ENCODE assay signal across 8 mouse cellular contexts in the genomic region with DNA sequence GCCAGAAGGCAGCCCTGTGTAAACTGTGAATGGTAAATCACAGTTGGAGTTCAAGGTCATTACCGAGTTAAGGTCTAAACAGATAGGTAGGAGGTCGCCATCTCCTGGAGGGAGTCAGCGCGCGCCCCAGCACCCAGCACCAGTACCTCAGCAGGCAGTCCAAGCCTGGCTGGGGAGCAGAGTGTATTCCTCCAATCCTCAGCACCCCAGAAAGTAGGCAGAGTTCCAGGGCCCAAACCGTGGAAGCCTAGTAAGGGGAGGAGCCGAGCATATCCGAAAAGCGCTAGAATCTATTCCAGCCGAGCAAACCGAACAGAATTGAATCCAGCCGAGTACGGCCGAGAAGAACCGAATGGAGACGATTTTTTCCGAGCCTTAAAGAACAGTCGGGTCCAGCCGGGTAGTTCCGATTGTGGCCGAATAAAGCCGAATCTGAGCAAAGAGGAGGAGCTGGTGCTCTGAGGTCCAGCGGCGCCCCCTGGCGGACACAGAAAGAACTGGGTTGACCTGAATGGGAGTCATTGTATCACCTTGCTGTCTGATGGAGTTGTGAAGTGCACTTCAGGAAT. TPM values are rescaled to one million over a fixed set of nuclear protein-coding genes. Genes with fewer than 3 reads are reported as not detected.
DNase-seq lines count a peak whose midpoint lies in the region; ATAC-seq and TF ChIP-seq lines count a peak whose summit lies in the region.

No protein-coding gene starts in this region.

- peak overlapping the region; percentile 40 to 50 for H3K4me3 ChIP-seq in MEL (ENCODE audit: control insufficient read depth in 1 of 2, insufficient read depth in 1 of 2, low read depth in 2 of 2, low read length in 2 of 2)
- H3K4me3 ChIP-seq in cerebellum, adult 2 months (replicated peaks; ENCODE audit: insufficient read depth, low read depth, low read length): peak overlapping the region; percentile 73
- H3K4me3 ChIP-seq in forebrain, postnatal 0 days (ENCODE audit: low read depth, low read length): peak overlapping the region; percentile 29
- peak overlapping the region; percentile 29 for H3K4me3 ChIP-seq in lung, embryonic 15.5 days

- H3K4me2 ChIP-seq in forebrain, postnatal 0 days (ENCODE audit: low read depth): peak overlapping the region; percentile 40
- peak overlapping the region; percentile 53 for H3K4me2 ChIP-seq in lung, embryonic 15.5 days

- peak overlapping the region; percentile 50 for H3K9ac ChIP-seq in MEL (ENCODE audit: control insufficient read depth, low read depth, low read length, poor library complexity, severe bottlenecking)
- H3K9ac ChIP-seq in forebrain, postnatal 0 days: peak overlapping the region; percentile 52
- peak overlapping the region; percentile 36 for H3K9ac ChIP-seq in lung, embryonic 15.5 days

- no peaks in the 10 kb centered on the region for H3K9me3 ChIP-seq in MEL (replicated peaks; ENCODE audit: insufficient read depth, low read length)
- H3K9me3 ChIP-seq in forebrain, postnatal 0 days (ENCODE audit: low read length): no peaks in the 10 kb centered on the region
- no peaks in the 10 kb centered on the region for H3K9me3 ChIP-seq in lung, embryonic 15.5 days

- no peak for TF ChIP-seq EP300 in MEL (IDR thresholded peaks at IDR 0.05; ENCODE audit: low read depth in 1 of 2, low read length in 2 of 2)

- under 1% methylated on average over 25 of the region's 25 CpGs for WGBS in cerebellum, adult 2 months
- WGBS in forebrain, postnatal 0 days: under 1% methylated on average over 25 of the region's 25 CpGs
- WGBS in lung, embryonic 15.5 days: under 1% methylated on average over 25 of the region's 25 CpGs

- H3K27ac ChIP-seq in MEL (ENCODE audit: control insufficient read depth, low read depth, low read length): no peak overlapping the region
- H3K27ac ChIP-seq in cerebellum, adult 2 months (ENCODE audit: insufficient read depth, low read length): peak overlapping the region; percentile 77
- peak overlapping the region; percentile 51 for H3K27ac ChIP-seq in forebrain, postnatal 0 days (ENCODE audit: low read depth, low read length)
- H3K27ac ChIP-seq in lung, embryonic 15.5 days: peak overlapping the region; percentile 85

- peak; percentile 94 for DNase-seq in MEL (ENCODE audit: low read depth, low spot score)
- DNase-seq in cerebellum, adult 2 months: peak; percentile 99 to 100
- peak; percentile 99 for DNase-seq in forebrain, postnatal 0 days
- peak; percentile 99 for DNase-seq in heart, postnatal 4 days
- peak; percentile 99 to 100 for DNase-seq in layer of hippocampus, adult 8-10 months (ENCODE audit: low spot score in 2 of 2)
- peak; percentile 95 for DNase-seq in ovary, adult 18-20 months (ENCODE audit: low spot score)
- DNase-seq in thymus, postnatal 0 days (ENCODE audit: low spot score): peak; percentile 96

- peak; percentile 76 for TF ChIP-seq RAD21 in MEL (IDR thresholded peaks at IDR 0.05; ENCODE audit: low read depth, low read length)

- H3K36me3 ChIP-seq in MEL (ENCODE audit: control insufficient read depth in 1 of 2, insufficient read depth in 2 of 2, low read length in 2 of 2): peaks cover 0 to 3% of the 10 kb centered on the region in 2 experiments; a peak in 1 of 4 replicates
- no peaks in the 10 kb centered on the region for H3K36me3 ChIP-seq in forebrain, postnatal 0 days (ENCODE audit: insufficient read depth)
- H3K36me3 ChIP-seq in lung, embryonic 15.5 days: no peaks in the 10 kb centered on the region

- ATAC-seq in forebrain, postnatal 0 days: peak; percentile 92
- peak; percentile 81 for ATAC-seq in lung, embryonic 15.5 days (ENCODE audit: borderline replicate concordance, extremely low read depth, low FRiP score, low TSS enrichment)

- peaks cover 1 to 2% of the 10 kb centered on the region in 2 experiments; a peak in 1 of 4 replicates for H3K27me3 ChIP-seq in MEL (ENCODE audit: control insufficient read depth in 1 of 2, insufficient read depth in 2 of 2, low read length in 2 of 2)
- no peaks in the 10 kb centered on the region for H3K27me3 ChIP-seq in cerebellum, adult 2 months (ENCODE audit: control insufficient read depth, insufficient read depth, low read length)
- H3K27me3 ChIP-seq in forebrain, postnatal 0 days (ENCODE audit: insufficient read depth, low read length): no peaks in the 10 kb centered on the region
- H3K27me3 ChIP-seq in lung, embryonic 15.5 days: no peaks in the 10 kb centered on the region

- no peaks in the 10 kb centered on the region for H3K79me2 ChIP-seq in MEL (ENCODE audit: control insufficient read depth, insufficient read depth, low read length, poor library complexity)

- TF ChIP-seq CTCF in MEL (IDR thresholded peaks at IDR 0.05 in 2 of 3, conservative IDR thresholded peaks at IDR 0.05 in 1 of 3; ENCODE audit: control insufficient read depth in 1 of 3, insufficient read depth in 1 of 3, low read depth in 2 of 3, low read length in 3 of 3, poor library complexity in 1 of 3, severe bottlenecking in 1 of 3): peak; percentile 87 to 95 (median 92)
- TF ChIP-seq CTCF in cerebellum, adult 2 months (IDR thresholded peaks at IDR 0.05; ENCODE audit: borderline replicate concordance, insufficient read depth, low read depth, low read length): peak; percentile 92
- peak; percentile 96 for TF ChIP-seq CTCF in forebrain, postnatal 0 days (IDR thresholded peaks at IDR 0.05; ENCODE audit: low read depth)

- TF ChIP-seq POLR2A in MEL (IDR thresholded peaks at IDR 0.05; ENCODE audit: control insufficient read depth in 1 of 2, insufficient read depth in 1 of 2, low read depth in 1 of 2, low read length in 2 of 2, poor library complexity in 1 of 2): no peak
- no peak; the same call in 1 of the 2 replicates for TF ChIP-seq POLR2A in cerebellum, adult 2 months (IDR thresholded peaks at IDR 0.05; ENCODE audit: borderline replicate concordance, insufficient read depth, low read length)

- no peaks in the 10 kb centered on the region; a peak in 1 of 4 replicates for H3K4me1 ChIP-seq in MEL (ENCODE audit: control insufficient read depth in 1 of 2, insufficient read depth in 2 of 2, low read length in 2 of 2)
- H3K4me1 ChIP-seq in cerebellum, adult 2 months (ENCODE audit: control insufficient read depth, insufficient read depth, low read length): peaks cover 46% of the 10 kb centered on the region
- H3K4me1 ChIP-seq in forebrain, postnatal 0 days (ENCODE audit: insufficient read depth): peaks cover 5% of the 10 kb centered on the region; the same call in 1 of the 2 replicates
- peaks cover 55% of the 10 kb centered on the region for H3K4me1 ChIP-seq in lung, embryonic 15.5 days

TF ChIP-seq in MEL, 35 proteins besides CTCF, POLR2A, EP300 and RAD21 (continues in another document):
- TF ChIP-seq ETS1 (IDR thresholded peaks at IDR 0.05; ENCODE audit: low read depth, low read length) (no peak), MAX (IDR thresholded peaks at IDR 0.05; ENCODE audit: low read length) (no peak)

RNA-seq across cellular contexts. Expression of a gene that starts 0.8 kb away (rescaled TPM):
- total RNA-seq in MEL (2012; rRNA removed): 0.15 and 0.20 TPM in 2 replicates
- 1 to 10 TPM in 1 of 2 experiments, not detected in 1; 1.3 TPM for polyA plus RNA-seq in MEL (2012; ENCODE audit: insufficient read depth in 1 of 2, insufficient read length in 2 of 2, low read depth in 1 of 2, low replicate concordance in 2 of 2, missing spikeins in 1 of 2)
- polyA plus RNA-seq in cerebellum, adult 2 months (2012; rRNA removed): 3.1 and 3.5 TPM in 2 replicates
- total RNA-seq in forebrain, postnatal 0 days (2014; rRNA removed): 2.0 and 4.0 TPM in 2 replicates
- polyA plus RNA-seq in forebrain, postnatal 0 days (2015; fragmentation: Nextera tagmentation; extraction: Ambion mirVana): 9.6 and 10.2 TPM in 2 replicates
- 10 to 100 TPM; 63.6 to 64.5 TPM for total RNA-seq in heart, postnatal 4 days (2021)
- total RNA-seq in layer of hippocampus, adult 8-10 months (2022): 1 to 10 TPM; 2.1 to 3.4 (median 3.0) TPM
- 31.1 and 33.1 TPM in 2 replicates for polyA plus RNA-seq in lung, embryonic 15.5 days (2015; fragmentation: Nextera tagmentation; extraction: Ambion mirVana)
- polyA plus RNA-seq in thymus, postnatal 0 days (2015; fragmentation: Nextera tagmentation; extraction: Ambion mirVana): 6.5 and 9.1 TPM in 2 replicates

RNA-seq across cellular contexts. Expression of a gene that starts 12.5 kb away (rescaled TPM):
- total RNA-seq in MEL (2012; rRNA removed): not detected in 2 replicates
- polyA plus RNA-seq in MEL (2012; ENCODE audit: insufficient read depth in 1 of 2, insufficient read length in 2 of 2, low read depth in 1 of 2, low replicate concordance in 2 of 2, missing spikeins in 1 of 2): not detected
- polyA plus RNA-seq in cerebellum, adult 2 months (2012; rRNA removed): 9.8 and 12.1 TPM in 2 replicates
- 2.8 and 3.3 TPM in 2 replicates for total RNA-seq in forebrain, postnatal 0 days (2014; rRNA removed)
- 0.71 and 0.73 TPM in 2 replicates for polyA plus RNA-seq in forebrain, postnatal 0 days (2015; fragmentation: Nextera tagmentation; extraction: Ambion mirVana)
- total RNA-seq in heart, postnatal 4 days (2021): under 1 TPM; 0.07 TPM
- total RNA-seq in layer of hippocampus, adult 8-10 months (2022): 10 to 100 TPM; 25.8 to 31.9 (median 27.1) TPM
- 0.05 TPM in 1 of 2 replicates, not detected in the other for polyA plus RNA-seq in lung, embryonic 15.5 days (2015; fragmentation: Nextera tagmentation; extraction: Ambion mirVana)
- 0.03 and 0.05 TPM in 2 replicates for polyA plus RNA-seq in thymus, postnatal 0 days (2015; fragmentation: Nextera tagmentation; extraction: Ambion mirVana)

RNA-seq across cellular contexts. Expression of a gene that starts 36.9 kb away (rescaled TPM):
- 0.04 TPM in 1 of 2 replicates, not detected in the other for total RNA-seq in MEL (2012; rRNA removed)
- polyA plus RNA-seq in MEL (2012; ENCODE audit: insufficient read depth in 1 of 2, insufficient read length in 2 of 2, low read depth in 1 of 2, low replicate concordance in 2 of 2, missing spikeins in 1 of 2): not detected
- 0.10 and 0.25 TPM in 2 replicates for polyA plus RNA-seq in cerebellum, adult 2 months (2012; rRNA removed)
- total RNA-seq in forebrain, postnatal 0 days (2014; rRNA removed): 0.14 TPM in 1 of 2 replicates, not detected in the other
- 0.03 and 0.22 TPM in 2 replicates for polyA plus RNA-seq in forebrain, postnatal 0 days (2015; fragmentation: Nextera tagmentation; extraction: Ambion mirVana)
- under 1 TPM; 0.27 to 0.41 TPM for total RNA-seq in heart, postnatal 4 days (2021)
- under 1 TPM; 0.12 to 0.50 (median 0.30) TPM for total RNA-seq in layer of hippocampus, adult 8-10 months (2022)
- 0.25 and 1.3 TPM in 2 replicates for polyA plus RNA-seq in lung, embryonic 15.5 days (2015; fragmentation: Nextera tagmentation; extraction: Ambion mirVana)
- polyA plus RNA-seq in thymus, postnatal 0 days (2015; fragmentation: Nextera tagmentation; extraction: Ambion mirVana): 10.3 and 12.2 TPM in 2 replicates

RNA-seq across cellular contexts. Expression of a gene that starts 40.6 kb away (rescaled TPM):
- 257 and 268 TPM in 2 replicates for total RNA-seq in MEL (2012; rRNA removed)
- 100 to 1,000 TPM; 772 to 881 TPM for polyA plus RNA-seq in MEL (2012; ENCODE audit: insufficient read depth in 1 of 2, insufficient read length in 2 of 2, low read depth in 1 of 2, low replicate concordance in 2 of 2, missing spikeins in 1 of 2)
- 1.4 and 1.8 TPM in 2 replicates for polyA plus RNA-seq in cerebellum, adult 2 months (2012; rRNA removed)
- total RNA-seq in forebrain, postnatal 0 days (2014; rRNA removed): 1.1 and 1.4 TPM in 2 replicates
- 5.9 and 6.5 TPM in 2 replicates for polyA plus RNA-seq in forebrain, postnatal 0 days (2015; fragmentation: Nextera tagmentation; extraction: Ambion mirVana)
- 1 to 10 TPM; 2.1 to 2.6 TPM for total RNA-seq in heart, postnatal 4 days (2021)
- total RNA-seq in layer of hippocampus, adult 8-10 months (2022): 10 to 100 TPM in 1 of 4 experiments, 1 to 10 TPM in 3; 1.5 to 21.5 (median 4.6) TPM
- 17.5 and 27.3 TPM in 2 replicates for polyA plus RNA-seq in lung, embryonic 15.5 days (2015; fragmentation: Nextera tagmentation; extraction: Ambion mirVana)
- polyA plus RNA-seq in thymus, postnatal 0 days (2015; fragmentation: Nextera tagmentation; extraction: Ambion mirVana): 662 and 779 TPM in 2 replicates
